Mouse (Mus musculus) heart, embryonic 13.5 days (tissue): ENCODE data around the gene Nfkbia. TPM values are rescaled to one million over a fixed set of nuclear protein-coding genes. Genes with fewer than 3 reads are reported as not detected.

Source experiments
- polyA plus RNA-seq: library from polyadenylated mRNA; unstranded; fragments of >200 nt; fragmentation: Nextera tagmentation; extraction: Ambion mirVana; gene quantifications from 2 replicates; pipeline ENCODE4 v1.2.1, GENCODE M21; 2015

The Nfkbia gene
- polyA plus RNA-seq, 1 experiment from 2014 or later, result 47.0 TPM

Other genes with a start within 250 kb of the Nfkbia start
- gene 1110008L16Rik, start 193.1 kb downstream of the Nfkbia start, polyA plus RNA-seq, result 9.8 and 10.3 TPM in 2 replicates
- gene Ppp2r3c, start 189.6 kb downstream of the Nfkbia start, polyA plus RNA-seq, result 9.5 and 10.1 TPM in 2 replicates
- 321 and 343 TPM in 2 replicates for gene Psma6, start 108.4 kb downstream of the Nfkbia start, polyA plus RNA-seq
- gene Aldoart2, start 72.6 kb upstream of the Nfkbia start, polyA plus RNA-seq, result not detected in 2 replicates
- 0.07 TPM in 1 of 2 replicates, not detected in the other for gene Insm2, start 106.8 kb upstream of the Nfkbia start, polyA plus RNA-seq